Mouse (Mus musculus) neural tube, postnatal 0 days (tissue): ENCODE data around the gene Gm29776. TPM values are rescaled to one million over a fixed set of nuclear protein-coding genes. Genes with fewer than 3 reads are reported as not detected.

ENCODE experiments used
- microRNA-seq: library from miRNA; unstranded; fragments of <30 nt; microRNA quantifications from one replicate; pipeline ENCODE4, GENCODE M21; 2016
- polyA plus RNA-seq: library from polyadenylated mRNA; unstranded; fragments of >200 nt; fragmentation: Nextera tagmentation; extraction: Ambion mirVana; gene quantifications from 2 replicates; pipeline ENCODE4 v1.2.1, GENCODE M21; 2015

Gene Gm29776
- polyA plus RNA-seq = 0.22 and 0.23 TPM in 2 replicates

DNA sequence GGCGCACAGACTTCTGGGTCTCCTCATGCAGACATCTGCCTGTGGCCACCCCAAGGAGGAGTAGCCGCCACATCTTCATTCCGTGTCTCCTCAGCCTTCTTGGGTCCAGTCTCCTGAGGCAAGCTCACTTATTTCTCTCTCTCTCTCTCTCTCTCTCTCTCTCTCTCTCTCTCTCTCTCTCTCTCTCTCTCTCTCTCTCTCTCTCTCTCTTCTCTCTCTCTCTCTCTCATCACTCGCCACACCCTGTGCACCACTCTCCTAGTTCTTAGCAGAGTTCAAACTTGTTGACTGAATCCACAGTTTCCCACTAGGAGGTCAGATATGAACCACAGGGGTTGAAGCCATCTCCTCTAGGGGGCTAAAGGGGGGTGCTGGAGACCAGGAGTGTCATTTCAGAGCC lies at the start of gene Gm29776:
Gene Gm29776, minus strand, starts transcription at position 101 of the 400 bp plus-strand sequence.

GRCm38 (mm10) chr14:54712074-54712473 lies 13.4 kb upstream of the Gm29776 start, which contains the start of gene Cebpe:
Cebpe (minus strand) TSS chr14:54712174.

GRCm38 (mm10) chr14:54686522-54687143 lies 12.0 kb downstream of the Gm29776 start, which contains the start of gene Acin1:
Acin1 (minus strand) TSS chr14:54686931.

DNA sequence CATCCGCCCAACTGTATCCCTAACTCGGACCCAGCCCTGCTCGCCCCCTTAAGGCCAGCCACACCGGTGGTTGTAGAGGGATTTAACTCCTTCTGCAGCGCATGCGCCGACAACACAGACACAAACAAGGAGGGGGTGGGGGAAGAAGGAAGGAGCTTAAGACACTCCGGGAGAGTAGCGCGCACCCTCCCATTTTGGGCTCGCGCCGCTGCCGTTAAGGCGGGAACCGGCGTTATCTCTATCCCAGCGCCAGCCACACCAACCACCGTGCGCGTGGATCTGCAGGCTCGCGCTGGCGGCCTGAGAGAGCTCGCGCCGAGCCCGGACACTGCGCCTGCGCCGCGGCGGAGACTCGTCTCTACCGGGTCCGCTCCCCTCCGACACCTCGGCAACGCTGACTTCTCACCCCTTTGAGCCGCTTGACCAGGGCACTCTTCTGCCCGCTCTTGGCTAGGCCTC lies 12.5 kb downstream of the Gm29776 start, which contains the start of gene 1700123O20Rik:
Gene 1700123O20Rik, plus strand, starts transcription at position 154 of the 459 bp plus-strand sequence.

Small RNA genes within 50 kb of the gene (microRNA-seq; reads per million reads assigned to microRNA genes)
- not detected for gene Mir6948

Other genes with a start within 250 kb of the Gm29776 start
- gene Lrp10, start 234.7 kb downstream of the Gm29776 start, polyA plus RNA-seq = 40.6 and 41.8 TPM in 2 replicates
- gene Rem2, start 222.7 kb downstream of the Gm29776 start, polyA plus RNA-seq = 23.2 and 23.7 TPM in 2 replicates
- gene Prmt5, start 181.3 kb downstream of the Gm29776 start, polyA plus RNA-seq = 72.7 and 80.7 TPM in 2 replicates
- gene Haus4, start 144.2 kb downstream of the Gm29776 start, polyA plus RNA-seq = 23.6 and 23.9 TPM in 2 replicates
- 4.7 and 4.9 TPM in 2 replicates for gene Ajuba, start 121.3 kb downstream of the Gm29776 start, polyA plus RNA-seq
- 3.2 and 4.7 TPM in 2 replicates for gene 4931414P19Rik, start 92.8 kb downstream of the Gm29776 start, polyA plus RNA-seq
- 419 and 456 TPM in 2 replicates for gene Psmb5, start 80.8 kb downstream of the Gm29776 start, polyA plus RNA-seq
- gene Psmb11, start 77.4 kb downstream of the Gm29776 start, polyA plus RNA-seq = 0.04 and 0.34 TPM in 2 replicates
- not detected in 2 replicates for gene Gm17606, start 57.9 kb downstream of the Gm29776 start, polyA plus RNA-seq
- gene Cdh24, start 57.5 kb downstream of the Gm29776 start, polyA plus RNA-seq = 12.4 and 12.7 TPM in 2 replicates
- gene 1700123O20Rik, start 12.6 kb downstream of the Gm29776 start, polyA plus RNA-seq = 61.4 and 65.9 TPM in 2 replicates
- 92.8 and 99.3 TPM in 2 replicates for gene Acin1, start 11.9 kb downstream of the Gm29776 start, polyA plus RNA-seq
- 0.17 TPM in 1 of 2 replicates, not detected in the other for gene Cebpe, start 13.3 kb upstream of the Gm29776 start, polyA plus RNA-seq
- gene Slc7a8, start 83.1 kb upstream of the Gm29776 start, polyA plus RNA-seq = 5.2 and 6.2 TPM in 2 replicates
- gene Rnf212b, start 115.3 kb upstream of the Gm29776 start, polyA plus RNA-seq = not detected in 2 replicates
- 8.5 and 10.5 TPM in 2 replicates for gene Homez, start 172.1 kb upstream of the Gm29776 start, polyA plus RNA-seq
- 7.9 and 8.4 TPM in 2 replicates for gene Ppp1r3e, start 178.7 kb upstream of the Gm29776 start, polyA plus RNA-seq
- gene Bcl2l2, start 184.5 kb upstream of the Gm29776 start, polyA plus RNA-seq = 4.3 and 5.6 TPM in 2 replicates
- not detected in 2 replicates for gene Gm20521, start 184.6 kb upstream of the Gm29776 start, polyA plus RNA-seq
- 150 and 168 TPM in 2 replicates for gene Pabpn1, start 193.7 kb upstream of the Gm29776 start, polyA plus RNA-seq
- 466 and 485 TPM in 2 replicates for gene Slc22a17, start 214.3 kb upstream of the Gm29776 start, polyA plus RNA-seq
- 14.2 and 14.9 TPM in 2 replicates for gene Efs, start 227.3 kb upstream of the Gm29776 start, polyA plus RNA-seq
- gene Il25, start 233.9 kb upstream of the Gm29776 start, polyA plus RNA-seq = 0.43 and 0.81 TPM in 2 replicates
- gene Cmtm5, start 237.4 kb upstream of the Gm29776 start, polyA plus RNA-seq = 73.0 and 76.3 TPM in 2 replicates